Mouse (Mus musculus) ES-Bruce4 (cell line): ENCODE results near the gene Axdnd1.

Experiments used
- CTCF ChIP-seq: IDR thresholded peaks from one replicate; pipeline ENCODE4 v1.8.1; 2011; ENCODE audit warnings: low read depth, low read length
- POLR2A ChIP-seq: IDR thresholded peaks from one replicate; pipeline ENCODE4 v1.8.1; 2011; ENCODE audit warnings: low read length; ENCODE audit not compliant: insufficient read depth

DNA sequence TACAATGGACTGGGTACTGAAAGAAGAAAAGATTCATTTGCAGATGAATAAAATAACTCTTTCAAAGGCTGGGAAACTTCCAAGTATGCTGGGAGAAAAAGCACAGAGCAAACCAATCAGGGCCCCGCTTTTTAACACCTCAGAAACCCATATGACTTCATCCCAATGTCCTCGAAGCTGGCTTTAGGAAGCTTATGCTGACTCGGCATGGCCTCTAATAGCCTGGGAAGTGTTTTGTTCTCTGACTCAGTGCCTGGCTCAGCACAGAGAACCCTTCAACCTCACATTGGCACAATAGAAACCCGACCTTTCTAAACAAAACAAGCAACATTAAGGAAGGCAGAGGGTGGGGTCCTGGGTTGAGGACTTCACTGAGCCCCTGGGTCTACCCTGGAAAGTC is 29.5 kb upstream of the Axdnd1 start:
- TF ChIP-seq CTCF (no peak), POLR2A (no peak)
